Mouse (Mus musculus) urinary bladder, adult 18-20 months (tissue): ENCODE measurements at regions not wholly inside any gene's neighbourhood (a gene's known extent, or its start where the extent isn't known, plus 50 kb on each side); places are given as distances from the start of the nearest gene placed in this dataset.

Experiments used
- DNase-seq, 2 experiments: peaks; one replicate each; pipeline ENCODE4 v3.0.0; 2022; ENCODE audit warnings: low spot score in 2 of 2, mixed read lengths in 2 of 2

- DNase-seq = no peak
Observed at GRCm38 (mm10) chr7:70016611-70017010, 349.9 kb downstream of the Nr2f2 start.

- DNase-seq = no peak
Observed at GRCm38 (mm10) chr7:70003200-70003986, 363.1 kb downstream of the Nr2f2 start.

GRCm38 (mm10) chr7:69998756-69999155 is 367.8 kb downstream of the Nr2f2 start:
- no peak for DNase-seq

GRCm38 (mm10) chr7:69994540-69995303 is 371.8 kb downstream of the Nr2f2 start:
- no peak for DNase-seq

GRCm38 (mm10) chr7:69992383-69993327 is 373.9 kb downstream of the Nr2f2 start:
- no peak for DNase-seq

GRCm38 (mm10) chr7:69991982-69992381 is 374.6 kb downstream of the Nr2f2 start:
- DNase-seq = no peak

- DNase-seq = no peak
Observed at GRCm38 (mm10) chr7:69988704-69989103, 377.8 kb downstream of the Nr2f2 start.

GRCm38 (mm10) chr7:69981301-69981700 is 385.2 kb downstream of the Nr2f2 start:
- no peak for DNase-seq

- DNase-seq = no peak
Observed at GRCm38 (mm10) chr7:69976369-69976768, 390.2 kb downstream of the Nr2f2 start.

GRCm38 (mm10) chr7:69964002-69964401 is 402.5 kb downstream of the Nr2f2 start:
- no peak for DNase-seq

- DNase-seq = no peak
Observed at GRCm38 (mm10) chr7:69950221-69950670, 416.3 kb downstream of the Nr2f2 start.

- DNase-seq = no peak
Observed at GRCm38 (mm10) chr7:69949647-69950121, 416.9 kb downstream of the Nr2f2 start.

- DNase-seq = no peak
Observed at GRCm38 (mm10) chr7:69946396-69946795, 420.1 kb downstream of the Nr2f2 start.

GRCm38 (mm10) chr7:69941881-69942280 is 424.7 kb downstream of the Nr2f2 start:
- DNase-seq = no peak

- DNase-seq = no peak
Observed at GRCm38 (mm10) chr7:69925261-69925660, 441.3 kb downstream of the Nr2f2 start.

GRCm38 (mm10) chr7:69924551-69924950 is 442.0 kb downstream of the Nr2f2 start:
- no peak for DNase-seq

- no peak for DNase-seq
Observed at GRCm38 (mm10) chr7:69911760-69912159, 454.8 kb downstream of the Nr2f2 start.

GRCm38 (mm10) chr7:69890503-69891061 is 476.0 kb downstream of the Nr2f2 start:
- no peak for DNase-seq

GRCm38 (mm10) chr7:69888251-69888650 is 478.3 kb downstream of the Nr2f2 start:
- no peak for DNase-seq

GRCm38 (mm10) chr7:69877031-69877430 is 489.5 kb downstream of the Nr2f2 start:
- no peak for DNase-seq

- DNase-seq = no peak
Observed at GRCm38 (mm10) chr7:69865801-69866200, 500.7 kb downstream of the Nr2f2 start.
